Mouse (Mus musculus): Measurements from ENCODE around the gene Gm20388. TPM values are rescaled to one million over a fixed set of nuclear protein-coding genes. Genes with fewer than 3 reads are reported as not detected.

Gm20388 gene
- polyA plus RNA-seq, 1 experiment: 10.6 TPM

DNA sequence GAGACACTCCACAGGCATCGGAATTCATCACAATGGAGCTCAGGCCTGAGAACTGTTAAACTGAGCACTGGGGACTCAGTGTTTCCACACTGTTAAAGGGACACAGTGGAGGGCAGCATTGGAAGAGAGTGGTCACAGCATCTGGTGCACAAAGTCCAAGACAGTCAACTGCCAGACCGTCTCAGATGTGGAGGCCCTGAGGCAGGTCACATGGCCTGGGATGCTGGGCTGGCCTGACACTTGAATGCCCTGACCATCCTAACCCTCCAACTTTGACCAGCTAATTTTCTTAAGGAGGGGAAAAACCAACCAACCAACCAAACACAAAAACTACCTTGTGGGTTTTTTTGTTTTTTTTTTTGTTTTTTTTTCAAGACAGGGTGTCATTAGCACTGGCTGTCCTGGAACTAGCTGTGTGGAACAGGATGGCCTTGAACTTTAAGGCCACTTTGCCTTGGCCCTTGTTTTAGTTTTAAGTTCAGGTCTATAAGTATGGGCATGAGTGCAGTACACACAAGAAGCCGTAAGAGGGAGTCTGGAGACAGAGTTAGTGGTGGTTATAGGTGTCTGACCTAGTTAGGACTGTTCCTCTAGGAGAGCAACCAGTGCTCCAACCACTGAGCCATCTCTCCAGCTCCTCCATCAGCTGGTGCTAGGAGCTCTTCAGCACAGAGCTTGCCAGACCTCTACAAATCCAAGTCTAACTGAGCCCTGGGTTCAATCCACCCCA lies 755.2 kb downstream of the Gm20388 start:
- Histone ChIP-seq H3K4me1 (ENCODE audit: control insufficient read depth, insufficient read depth, low read length) (peaks cover 5% of the 10 kb centered on the region; the same call in 1 of the 2 replicates), H3K27ac (ENCODE audit: control insufficient read depth, insufficient read depth, low read depth, low read length, poor library complexity) (no peak overlapping the region), H3K4me3 (replicated peaks; ENCODE audit: control insufficient read depth, low read depth, low read length) (no peak overlapping the region)
- WGBS: 76% methylated on average over 3 of the region's 3 CpGs
- TF ChIP-seq POLR2A (IDR thresholded peaks at IDR 0.05; ENCODE audit: borderline replicate concordance, control insufficient read depth, low read depth, low read length): no peak
- no peak for TF ChIP-seq CTCF (IDR thresholded peaks at IDR 0.05; ENCODE audit: control insufficient read depth, insufficient read depth, low read length)

DNA sequence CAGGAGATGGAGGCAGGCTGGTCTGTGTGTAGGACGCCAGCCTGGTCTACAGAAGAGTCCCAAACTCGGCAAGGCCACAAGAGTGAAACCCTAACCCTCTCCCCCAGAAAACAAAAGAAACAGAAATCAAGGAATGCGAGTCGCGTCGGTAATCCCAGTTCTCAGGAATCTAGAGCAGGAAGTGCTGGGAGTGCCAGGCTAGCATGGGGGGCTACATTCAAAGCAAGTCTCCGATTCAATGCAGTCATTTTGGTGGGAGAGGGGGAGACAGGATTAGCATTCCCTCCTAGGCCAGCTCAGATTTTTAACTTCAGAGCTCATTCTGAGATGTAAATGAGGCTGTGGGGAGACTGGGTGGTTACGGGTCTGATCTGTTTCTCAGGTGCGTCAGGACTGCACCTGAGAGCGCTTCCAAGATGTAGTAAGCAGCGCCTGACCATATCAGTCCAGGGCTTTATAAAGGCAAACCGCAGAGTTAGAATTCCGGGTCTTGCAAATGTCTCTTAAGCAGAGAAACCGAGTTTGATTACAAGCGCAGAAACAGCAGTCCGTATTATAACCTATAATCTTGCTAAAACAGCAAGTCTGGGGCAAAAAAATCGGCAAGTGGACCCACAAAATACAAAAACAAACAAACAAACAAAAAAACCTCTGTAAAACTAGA lies 756.3 kb downstream of the Gm20388 start:
- TF ChIP-seq CTCF (IDR thresholded peaks at IDR 0.05; ENCODE audit: control insufficient read depth, insufficient read depth, low read length) (no peak), POLR2A (IDR thresholded peaks at IDR 0.05; ENCODE audit: borderline replicate concordance, control insufficient read depth, low read depth, low read length) (no peak)
- H3K4me1 ChIP-seq (ENCODE audit: control insufficient read depth, insufficient read depth, low read length): peaks cover 5% of the 10 kb centered on the region; the same call in 1 of the 2 replicates
- H3K4me3 ChIP-seq (replicated peaks; ENCODE audit: control insufficient read depth, low read depth, low read length): peak overlapping the region; percentile 84
- 14% methylated on average over 17 of the region's 17 CpGs for whole genome bisulfite sequencing
- no peak overlapping the region for H3K27ac ChIP-seq (ENCODE audit: control insufficient read depth, insufficient read depth, low read depth, low read length, poor library complexity)

DNA sequence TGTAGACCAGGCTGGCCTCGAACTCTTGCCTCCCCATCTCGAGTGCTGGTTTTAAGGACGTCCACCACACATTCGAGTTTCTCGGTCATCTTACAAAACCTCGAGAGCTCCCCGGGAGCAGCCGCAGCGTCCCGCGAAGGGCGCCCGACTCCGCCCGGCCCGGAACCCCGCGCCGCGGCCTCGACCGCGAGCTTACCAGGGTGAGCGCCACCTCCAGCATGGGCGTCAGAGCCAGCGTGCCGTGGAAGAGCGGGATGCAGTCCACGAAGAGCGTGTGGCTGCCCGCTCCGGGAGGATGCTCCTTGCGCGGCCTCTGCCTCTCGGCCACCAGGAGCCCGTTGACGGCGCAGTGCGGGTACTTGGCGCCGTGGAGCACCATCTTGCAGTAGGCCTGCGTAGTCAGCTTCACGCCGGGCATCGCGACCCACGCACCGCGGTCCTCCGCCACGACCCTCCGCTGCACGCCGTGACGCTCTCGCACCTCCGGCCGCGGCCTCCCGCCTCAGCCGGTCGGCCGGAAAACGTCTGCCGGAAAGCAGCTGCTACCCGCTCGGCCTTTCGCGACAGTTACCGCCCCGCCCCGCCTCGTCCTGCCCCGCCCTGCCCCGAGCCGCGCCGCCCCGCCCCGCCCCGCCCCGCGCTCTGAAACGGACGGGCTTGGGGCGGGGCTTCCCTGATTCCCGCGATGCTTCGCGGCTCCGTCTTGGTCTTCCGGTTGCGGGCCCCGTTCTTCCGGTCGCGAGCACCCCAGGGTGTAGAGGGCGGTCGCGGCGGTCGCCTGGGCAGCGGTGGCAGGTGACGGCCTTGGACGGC lies 757.1 kb downstream of the Gm20388 start, which contains the start of the genes Gm27021 and Cox4i1:
Gene Gm27021 (minus strand): TSS at position 519 of the 813 bp plus-strand sequence.
Gene Cox4i1 (plus strand): TSS at position 662 of the 813 bp plus-strand sequence.
- under 1% methylated on average over 103 of the region's 105 CpGs for WGBS

DNA sequence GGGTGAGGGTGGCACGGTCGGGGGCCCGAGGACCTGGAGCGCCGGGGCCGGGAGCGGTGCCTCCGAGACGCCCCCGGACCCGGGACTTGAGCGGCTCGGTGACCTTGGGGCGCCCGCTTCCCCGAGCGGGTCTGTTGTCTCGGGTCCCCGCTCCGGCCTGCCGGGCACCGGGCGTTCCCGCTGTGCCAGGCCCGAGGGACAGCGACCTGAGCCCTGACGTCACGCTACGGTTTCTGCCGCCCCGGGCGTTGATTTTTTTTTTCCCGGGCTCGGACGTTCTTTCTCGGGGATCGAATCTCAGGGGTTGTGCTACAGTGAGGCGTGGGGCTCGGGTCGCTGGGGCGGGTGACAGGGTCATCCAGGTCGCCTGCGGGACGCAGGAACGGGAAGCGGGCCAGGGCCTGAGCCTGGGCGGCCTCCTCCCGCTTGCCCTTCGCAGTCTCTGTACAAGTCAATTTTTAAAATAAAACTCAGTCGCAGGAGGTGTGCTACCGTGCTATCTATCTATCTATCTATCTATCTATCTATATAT lies 757.8 kb downstream of the Gm20388 start, which contains the start of gene Emc8:
Gene Emc8 (minus strand): TSS at position 200 of the 532 bp plus-strand sequence.
- TF ChIP-seq CTCF (IDR thresholded peaks at IDR 0.05; ENCODE audit: control insufficient read depth, insufficient read depth, low read length) (no peak), POLR2A (IDR thresholded peaks at IDR 0.05; ENCODE audit: borderline replicate concordance, control insufficient read depth, low read depth, low read length) (no peak)
- WGBS: under 1% methylated on average over 51 of the region's 51 CpGs
- Histone ChIP-seq H3K4me3 (replicated peaks; ENCODE audit: control insufficient read depth, low read depth, low read length) (peak within 1 kb of the TSS; percentile 84), H3K4me1 (ENCODE audit: control insufficient read depth, insufficient read depth, low read length) (peaks cover 5% of the 10 kb centered on the region; the same call in 1 of the 2 replicates), H3K27ac (ENCODE audit: control insufficient read depth, insufficient read depth, low read depth, low read length, poor library complexity) (peak within 1 kb of the TSS; percentile 92)

More for the DNA sequence above, 757.1 kb downstream of the Gm20388 start, which contains the start of the genes Gm27021 and Cox4i1:
- peak; percentile 81 for TF ChIP-seq POLR2A (IDR thresholded peaks at IDR 0.05; ENCODE audit: borderline replicate concordance, control insufficient read depth, low read depth, low read length)
- TF ChIP-seq CTCF (IDR thresholded peaks at IDR 0.05; ENCODE audit: control insufficient read depth, insufficient read depth, low read length): no peak
- Histone ChIP-seq H3K4me1 (ENCODE audit: control insufficient read depth, insufficient read depth, low read length) (peaks cover 5% of the 10 kb centered on the region; the same call in 1 of the 2 replicates), H3K27ac (ENCODE audit: control insufficient read depth, insufficient read depth, low read depth, low read length, poor library complexity) (peak within 1 kb of the TSS; percentile 92), H3K4me3 (replicated peaks; ENCODE audit: control insufficient read depth, low read depth, low read length) (peak within 1 kb of the TSS; percentile 84)

DNA sequence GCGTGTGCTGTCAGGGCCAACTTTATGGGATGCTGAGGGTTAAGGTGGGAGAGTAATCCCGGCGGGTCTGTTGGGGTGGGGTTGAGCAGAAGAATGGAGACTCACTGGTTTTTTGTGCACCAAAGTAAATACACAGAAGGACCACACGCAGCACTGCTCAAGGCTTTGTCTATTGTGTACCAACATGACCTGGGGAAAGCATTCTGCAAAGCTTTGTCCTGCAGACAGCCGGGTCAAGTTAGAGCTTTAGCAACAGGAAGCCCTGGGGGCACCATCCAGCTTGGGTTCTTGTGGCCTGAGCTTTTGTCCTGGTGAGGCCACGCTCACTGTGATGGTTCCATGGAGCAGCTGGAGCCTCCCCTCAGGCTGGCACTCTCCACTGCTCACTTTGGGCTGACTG lies 761.1 kb downstream of the Gm20388 start:
- 84% methylated on average over 6 of the region's 6 CpGs for WGBS
- H3K4me3 ChIP-seq (replicated peaks; ENCODE audit: control insufficient read depth, low read depth, low read length): no peak overlapping the region
- H3K27ac ChIP-seq (ENCODE audit: control insufficient read depth, insufficient read depth, low read depth, low read length, poor library complexity): no peak overlapping the region
- peaks cover 3% of the 10 kb centered on the region; the same call in 1 of the 2 replicates for H3K4me1 ChIP-seq (ENCODE audit: control insufficient read depth, insufficient read depth, low read length)
- TF ChIP-seq CTCF (IDR thresholded peaks at IDR 0.05; ENCODE audit: control insufficient read depth, insufficient read depth, low read length) (no peak), POLR2A (IDR thresholded peaks at IDR 0.05; ENCODE audit: borderline replicate concordance, control insufficient read depth, low read depth, low read length) (no peak)

DNA sequence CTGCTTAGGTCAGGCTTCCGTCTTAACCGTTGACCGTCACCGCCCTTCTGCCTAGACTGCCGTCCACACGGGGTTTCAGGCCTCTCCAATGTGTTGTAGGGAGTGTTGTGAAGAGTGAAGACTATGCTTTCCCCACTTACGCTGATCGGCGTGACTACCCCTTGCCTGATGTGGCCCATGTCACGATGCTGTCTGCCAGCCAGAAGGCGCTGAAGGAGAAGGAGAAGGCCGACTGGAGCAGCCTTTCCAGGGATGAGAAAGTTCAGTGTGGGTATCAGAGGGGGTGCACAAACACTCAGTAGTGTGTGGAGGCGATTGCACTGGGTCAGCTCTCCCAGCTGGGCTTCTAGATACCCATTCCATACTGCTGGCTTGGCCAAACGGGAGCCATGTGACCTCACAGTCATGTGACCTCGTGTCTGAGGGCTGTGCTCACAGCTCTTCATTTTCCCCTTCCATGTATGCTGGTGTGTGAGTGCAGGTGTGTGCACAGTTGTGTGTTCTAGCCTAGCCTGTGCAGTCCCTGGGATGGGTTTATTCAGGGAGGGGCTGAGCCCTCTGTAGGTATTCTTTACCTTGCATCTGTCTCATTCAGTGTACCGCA lies 762.1 kb downstream of the Gm20388 start:
- no peak for TF ChIP-seq CTCF (IDR thresholded peaks at IDR 0.05; ENCODE audit: control insufficient read depth, insufficient read depth, low read length)
- no peak for TF ChIP-seq POLR2A (IDR thresholded peaks at IDR 0.05; ENCODE audit: borderline replicate concordance, control insufficient read depth, low read depth, low read length)
- 92% methylated on average over 16 of the region's 16 CpGs for WGBS
- H3K4me1 ChIP-seq (ENCODE audit: control insufficient read depth, insufficient read depth, low read length): no peaks in the 10 kb centered on the region; the same call in 1 of the 2 replicates
- H3K27ac ChIP-seq (ENCODE audit: control insufficient read depth, insufficient read depth, low read depth, low read length, poor library complexity): no peak overlapping the region
- H3K4me3 ChIP-seq (replicated peaks; ENCODE audit: control insufficient read depth, low read depth, low read length): no peak overlapping the region

DNA sequence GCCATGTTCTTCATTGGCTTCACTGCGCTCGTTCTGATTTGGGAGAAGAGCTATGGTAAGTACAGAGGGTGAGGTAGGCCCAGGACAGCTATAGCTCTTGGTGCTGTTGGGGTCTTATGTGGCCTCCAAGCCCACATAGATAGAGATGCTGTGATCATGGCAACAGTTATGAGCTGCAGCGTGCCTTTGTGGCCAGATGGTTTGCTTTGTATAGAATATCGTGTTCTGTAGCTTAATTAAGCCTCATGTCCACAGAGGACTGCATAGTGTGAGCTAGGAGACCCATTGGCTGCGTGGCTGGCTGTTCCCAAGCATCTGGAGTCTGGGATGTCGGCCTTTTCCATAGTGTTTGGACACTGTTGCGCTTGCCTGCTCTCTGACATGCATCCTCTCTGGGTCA lies 762.7 kb downstream of the Gm20388 start:
- TF ChIP-seq CTCF (IDR thresholded peaks at IDR 0.05; ENCODE audit: control insufficient read depth, insufficient read depth, low read length) (no peak), POLR2A (IDR thresholded peaks at IDR 0.05; ENCODE audit: borderline replicate concordance, control insufficient read depth, low read depth, low read length) (no peak)
- Histone ChIP-seq H3K4me3 (replicated peaks; ENCODE audit: control insufficient read depth, low read depth, low read length) (no peak overlapping the region), H3K4me1 (ENCODE audit: control insufficient read depth, insufficient read depth, low read length) (no peaks in the 10 kb centered on the region; the same call in 1 of the 2 replicates), H3K27ac (ENCODE audit: control insufficient read depth, insufficient read depth, low read depth, low read length, poor library complexity) (no peak overlapping the region)
- WGBS: 94% methylated on average over 7 of the region's 7 CpGs

All from bone marrow, adult 2 months (tissue).